Mouse (Mus musculus) intestine, embryonic 15.5 days (tissue): ENCODE results near the gene Prss1. TPM values are rescaled to one million over a fixed set of nuclear protein-coding genes. Genes with fewer than 3 reads are reported as not detected.
"Not testable (repeated sequence)": the region's sequence is repeated elsewhere in the genome, so short reads cannot be mapped to it uniquely, and the experiment has no call there.

Source experiments
- ATAC-seq: fragments of 200-750 bp; cut with Nextera tagmentation; 2 replicates; pipeline ENCODE4 v1.8.0; 2017; ENCODE audit warnings: moderate TSS enrichment, moderate library complexity
- H3K27ac ChIP-seq: fragments of 300-500 bp; sonication (generic); 2 replicates; pipeline ENCODE4 v1.5.1; 2015; ENCODE audit warnings: mild to moderate bottlenecking, inconsistent platforms
- H3K27me3 ChIP-seq: fragments of 300-500 bp; sonication (generic); replicated peaks from 2 replicates; pipeline ENCODE4 v1.6.1; 2015; ENCODE audit warnings: inconsistent platforms
- H3K36me3 ChIP-seq: fragments of 300-500 bp; sonication (generic); 2 replicates; pipeline ENCODE4 v1.6.1; 2015; ENCODE audit warnings: inconsistent platforms
- H3K4me1 ChIP-seq: fragments of 300-500 bp; sonication (generic); replicated peaks from 2 replicates; pipeline ENCODE4 v1.6.1; 2015; ENCODE audit warnings: inconsistent platforms
- H3K4me2 ChIP-seq: fragments of 300-500 bp; sonication (generic); replicated peaks from 2 replicates; pipeline ENCODE4 v1.6.1; 2015; ENCODE audit warnings: mild to moderate bottlenecking, inconsistent platforms
- H3K4me3 ChIP-seq: fragments of 300-500 bp; sonication (generic); replicated peaks from 2 replicates; pipeline ENCODE4 v1.5.1; 2015; ENCODE audit warnings: inconsistent platforms
- H3K9ac ChIP-seq: fragments of 300-500 bp; sonication (generic); 2 replicates; pipeline ENCODE4 v1.6.1; 2015; ENCODE audit warnings: inconsistent platforms
- H3K9me3 ChIP-seq: fragments of 300-500 bp; sonication (generic); 2 replicates; pipeline ENCODE4 v1.6.1; 2016; ENCODE audit warnings: inconsistent platforms
- WGBS: fragments of 180-500 bp; shearing (Covaris S2); methylation state at CpG from one replicate; pipeline ENCODE4 v1.1.7; 2015; 5-methylcytosine and 5-hydroxymethylcytosine counted together
- polyA plus RNA-seq: library from polyadenylated mRNA; unstranded; fragments of >200 nt; fragmentation: Nextera tagmentation; extraction: Ambion mirVana; gene quantifications from 2 replicates; pipeline ENCODE4 v1.2.1, GENCODE M21; 2015

Gene Prss1
- polyA plus RNA-seq, result 139 and 422 TPM in 2 replicates

DNA sequence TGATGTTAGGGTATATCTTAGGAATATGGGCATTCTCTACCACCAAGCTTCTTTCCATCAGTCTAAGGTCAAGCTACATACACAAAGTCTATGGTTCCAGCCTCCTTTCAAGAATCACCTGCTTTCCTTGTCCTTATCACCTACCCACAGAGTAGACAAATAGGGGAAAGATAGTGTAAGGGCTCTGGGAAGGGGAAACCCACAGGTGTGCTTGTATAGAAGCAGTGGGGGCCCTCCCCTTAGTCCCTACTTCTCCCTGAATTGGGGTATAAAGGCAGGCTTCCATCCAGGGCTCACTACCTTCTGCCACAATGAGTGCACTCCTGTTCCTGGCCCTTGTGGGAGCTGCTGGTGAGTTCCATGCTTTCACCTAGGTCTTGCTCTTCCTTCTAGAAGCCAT lies at the start of gene Prss1:
Prss1 (plus strand) TSS at position 301 of the 400 bp plus-strand sequence.
- H3K9ac ChIP-seq, H3K4me2 ChIP-seq, ATAC-seq, H3K4me1 ChIP-seq, H3K27me3 ChIP-seq, H3K27ac ChIP-seq, H3K9me3 ChIP-seq, H3K4me3 ChIP-seq, H3K36me3 ChIP-seq: not testable (repeated sequence)

DNA sequence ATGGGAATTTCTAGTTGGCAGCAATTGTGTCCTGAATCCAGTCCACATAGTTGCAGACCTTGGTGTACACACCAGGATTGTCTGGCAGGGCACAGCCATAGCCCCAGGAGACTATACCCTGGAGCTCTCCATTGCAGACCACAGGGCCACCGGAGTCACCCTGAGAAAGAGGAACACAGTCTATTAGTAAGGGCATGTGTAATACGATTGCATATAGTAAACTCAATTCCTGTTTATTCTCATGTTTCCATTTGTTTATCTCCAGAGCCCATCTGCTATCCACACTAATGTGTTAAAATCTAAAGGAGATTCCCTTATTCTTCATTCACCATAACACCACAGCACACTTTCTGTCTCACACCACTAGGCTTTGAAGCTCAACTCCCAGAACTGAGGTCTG lies 16.5 kb upstream of the Prss1 start:
- not testable (repeated sequence) for H3K27me3 ChIP-seq, H3K4me2 ChIP-seq, H3K4me1 ChIP-seq, H3K4me3 ChIP-seq, H3K9me3 ChIP-seq, H3K36me3 ChIP-seq, ATAC-seq, H3K9ac ChIP-seq, H3K27ac ChIP-seq
- WGBS, result 73% methylated on average over 1 of the region's 2 CpGs

GRCm38 (mm10) chr6:41446045-41446444 lies 12.7 kb upstream of the Prss1 start, which contains the start of gene Gm10334:
Gm10334 (minus strand) TSS chr6:41446145.
- H3K9me3 ChIP-seq, H3K36me3 ChIP-seq, H3K4me1 ChIP-seq, H3K4me2 ChIP-seq, H3K4me3 ChIP-seq, H3K27me3 ChIP-seq, ATAC-seq, H3K9ac ChIP-seq, H3K27ac ChIP-seq: not testable (repeated sequence)

GRCm38 (mm10) chr6:41499374-41499773 lies 40.6 kb downstream of the Prss1 start:
- WGBS, result 80% methylated on average over 3 of the region's 3 CpGs

DNA sequence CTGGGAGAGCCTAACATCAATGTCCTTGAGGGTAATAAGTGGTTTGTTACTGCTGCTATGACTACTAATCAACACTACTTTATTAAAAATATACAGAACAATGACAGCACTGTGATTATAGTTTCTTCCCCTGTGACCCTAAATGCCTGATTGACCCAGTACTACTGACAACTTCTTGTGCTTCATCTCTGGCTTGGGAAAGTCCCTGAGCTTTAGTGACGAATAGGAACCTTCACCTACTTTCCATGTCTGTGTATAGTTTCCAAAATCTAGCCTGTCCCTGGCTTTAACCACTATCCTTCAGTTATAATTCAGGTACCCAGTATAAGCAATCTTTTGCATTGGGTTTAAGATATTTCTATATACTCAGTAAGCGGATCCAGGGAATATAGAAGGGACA lies 46.2 kb downstream of the Prss1 start:
- ATAC-seq, result no peak
- H3K36me3 ChIP-seq, result no peaks in the 10 kb centered on the region
- H3K27me3 ChIP-seq, result no peaks in the 10 kb centered on the region
- H3K4me1 ChIP-seq, result no peaks in the 10 kb centered on the region
- H3K4me3 ChIP-seq, result no peak overlapping the region
- no peak overlapping the region for H3K4me2 ChIP-seq
- no peaks in the 10 kb centered on the region for H3K9me3 ChIP-seq
- no peak overlapping the region for H3K27ac ChIP-seq
- no peak overlapping the region for H3K9ac ChIP-seq
- 89% methylated on average over 2 of the region's 2 CpGs for WGBS

More at GRCm38 (mm10) chr6:41499374-41499773, 40.6 kb downstream of the Prss1 start:
- Histone ChIP-seq H3K4me2 (no peak overlapping the region), H3K9ac (no peak overlapping the region), H3K27ac (no peak overlapping the region), H3K4me1 (no peaks in the 10 kb centered on the region), H3K36me3 (no peaks in the 10 kb centered on the region), H3K4me3 (no peak overlapping the region), H3K9me3 (no peaks in the 10 kb centered on the region), H3K27me3 (no peaks in the 10 kb centered on the region)
- no peak for ATAC-seq

- ATAC-seq, result no peak
- Histone ChIP-seq H3K27ac (no peak overlapping the region), H3K36me3 (no peaks in the 10 kb centered on the region), H3K9me3 (no peaks in the 10 kb centered on the region), H3K4me1 (no peaks in the 10 kb centered on the region), H3K9ac (no peak overlapping the region), H3K4me3 (no peak overlapping the region), H3K4me2 (no peak overlapping the region), H3K27me3 (no peaks in the 10 kb centered on the region)
- 60% methylated on average over 6 of the region's 6 CpGs for WGBS
These were observed 46.6 kb downstream of the Prss1 start for GRCm38 (mm10) chr6:41505323-41505722.

Other genes starting within 250 kb of the Prss1 start
- gene Try4, start 156.7 kb upstream of the Prss1 start, polyA plus RNA-seq, result 7.7 and 33.2 TPM in 2 replicates
- gene Try5, start 142.1 kb upstream of the Prss1 start, polyA plus RNA-seq, result 64.7 and 228 TPM in 2 replicates
- 105 and 298 TPM in 2 replicates for gene Try10, start 104.8 kb upstream of the Prss1 start, polyA plus RNA-seq
- 30.2 and 117 TPM in 2 replicates for gene Prss3, start 81.3 kb upstream of the Prss1 start, polyA plus RNA-seq
- gene Gm5771, start 66.6 kb upstream of the Prss1 start, polyA plus RNA-seq, result 41.8 and 124 TPM in 2 replicates
- 27.6 and 96.4 TPM in 2 replicates for gene Gm10334, start 12.8 kb upstream of the Prss1 start, polyA plus RNA-seq
- 44.4 and 169 TPM in 2 replicates for gene Prss2, start 62.9 kb downstream of the Prss1 start, polyA plus RNA-seq
- gene Ephb6, start 146.6 kb downstream of the Prss1 start, polyA plus RNA-seq, result 7.7 and 9.8 TPM in 2 replicates
- 0.40 and 0.51 TPM in 2 replicates for gene Trpv6, start 177.5 kb downstream of the Prss1 start, polyA plus RNA-seq
- gene Trpv5, start 221.8 kb downstream of the Prss1 start, polyA plus RNA-seq, result 0.14 and 0.16 TPM in 2 replicates
- 0.34 and 0.54 TPM in 2 replicates for gene Llcfc1, start 225.5 kb downstream of the Prss1 start, polyA plus RNA-seq
- gene Kel, start 245.4 kb downstream of the Prss1 start, polyA plus RNA-seq, result 3.2 and 5.2 TPM in 2 replicates